Mouse (Mus musculus) limb, embryonic 12.5 days (tissue): ENCODE results near the gene Gm21985. TPM values are rescaled to one million over a fixed set of nuclear protein-coding genes. Genes with fewer than 3 reads are reported as not detected.
"Not testable (repeated sequence)": the region's sequence is repeated elsewhere in the genome, so short reads cannot be mapped to it uniquely, and the experiment has no call there.

Experiments used
- ATAC-seq: fragments of 200-750 bp; cut with Nextera tagmentation; 2 replicates; pipeline ENCODE4 v1.8.0; 2017; ENCODE audit warnings: low read depth, moderate TSS enrichment; ENCODE audit not compliant: insufficient number of reproducible peaks, insufficient read depth, low FRiP score, low TSS enrichment
- H3K27ac ChIP-seq: fragments of 300-500 bp; sonication (generic); 2 replicates; pipeline ENCODE4 v1.5.1; 2016; ENCODE audit warnings: mild to moderate bottlenecking, moderate library complexity
- H3K27me3 ChIP-seq: fragments of 300-500 bp; sonication (generic); 2 replicates; pipeline ENCODE4 v1.6.1; 2016; ENCODE audit warnings: mild to moderate bottlenecking, moderate library complexity
- H3K36me3 ChIP-seq: fragments of 300-500 bp; sonication (generic); 2 replicates; pipeline ENCODE4 v1.6.1; 2016; ENCODE audit warnings: mild to moderate bottlenecking, moderate library complexity
- H3K4me1 ChIP-seq: fragments of 300-500 bp; sonication (generic); replicated peaks from 2 replicates; pipeline ENCODE4 v1.6.1; 2016
- H3K4me2 ChIP-seq: fragments of 300-500 bp; sonication (generic); 2 replicates; pipeline ENCODE4 v1.6.1; 2016; ENCODE audit warnings: mild to moderate bottlenecking, moderate library complexity
- H3K4me3 ChIP-seq: fragments of 300-500 bp; sonication (generic); replicated peaks from 2 replicates; pipeline ENCODE4 v1.5.1; 2016; ENCODE audit warnings: mild to moderate bottlenecking
- H3K9ac ChIP-seq: fragments of 300-500 bp; sonication (generic); replicated peaks from 2 replicates; pipeline ENCODE4 v1.6.1; 2016; ENCODE audit warnings: mild to moderate bottlenecking, moderate library complexity
- H3K9me3 ChIP-seq: fragments of 300-500 bp; sonication (generic); 2 replicates; pipeline ENCODE4 v1.6.1; 2016; ENCODE audit warnings: mild to moderate bottlenecking, moderate library complexity
- WGBS: fragments of 180-500 bp; shearing (Covaris S2); methylation state at CpG from one replicate; pipeline ENCODE4 v1.1.7; 2016; 5-methylcytosine and 5-hydroxymethylcytosine counted together
- polyA plus RNA-seq: library from polyadenylated mRNA; unstranded; fragments of >200 nt; fragmentation: Nextera tagmentation; extraction: Ambion mirVana; gene quantifications from 2 replicates; pipeline ENCODE4 v1.2.1, GENCODE M21; 2016

The Gm21985 gene
- polyA plus RNA-seq, 1 experiment from 2014 or later: not detected

- Histone ChIP-seq H3K9me3 (no peaks in the 10 kb centered on the region), H3K4me2 (no peak overlapping the region), H3K4me3 (no peak overlapping the region), H3K27ac (no peak overlapping the region), H3K4me1 (peaks cover 5% of the 10 kb centered on the region), H3K9ac (no peak overlapping the region), H3K27me3 (no peaks in the 10 kb centered on the region), H3K36me3 (0 out of 2 replicates have a peak, but pooled peaks cover 3% of the 10 kb centered on the region)
- no peak for ATAC-seq
These were observed 127.8 kb downstream of the Gm21985 start for GRCm38 (mm10) chr2:112393958-112394357.

DNA sequence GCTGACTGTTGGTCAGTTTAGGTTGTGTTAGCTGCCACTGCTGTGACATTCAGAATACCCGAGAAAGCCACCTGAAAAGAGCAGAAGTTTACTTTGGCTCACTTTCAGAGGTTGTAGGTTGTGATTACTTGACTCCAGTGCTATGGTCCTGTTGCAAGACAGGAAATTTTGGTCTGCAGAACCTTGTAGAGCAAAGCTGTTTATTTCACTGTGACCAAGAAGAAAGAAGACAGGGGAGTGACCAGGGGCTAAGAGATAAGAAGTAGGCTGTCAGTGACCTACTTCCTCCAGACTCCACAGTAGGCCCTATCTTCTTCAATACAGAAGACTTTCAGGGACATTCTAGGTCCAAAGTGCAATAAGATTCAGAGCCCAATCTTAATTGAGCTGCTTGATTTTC, 130.5 kb downstream of the Gm21985 start:
- H3K4me2 ChIP-seq: no peak overlapping the region
- WGBS: 74% methylated on average over 1 of the region's 1 CpGs
- no peak for ATAC-seq
- H3K4me3 ChIP-seq: no peak overlapping the region
- no peak overlapping the region for H3K27ac ChIP-seq
- H3K9me3 ChIP-seq: no peaks in the 10 kb centered on the region
- no peaks in the 10 kb centered on the region for H3K27me3 ChIP-seq
- H3K4me1 ChIP-seq: no peaks in the 10 kb centered on the region
- H3K36me3 ChIP-seq: no peaks in the 10 kb centered on the region
- no peak overlapping the region for H3K9ac ChIP-seq

DNA sequence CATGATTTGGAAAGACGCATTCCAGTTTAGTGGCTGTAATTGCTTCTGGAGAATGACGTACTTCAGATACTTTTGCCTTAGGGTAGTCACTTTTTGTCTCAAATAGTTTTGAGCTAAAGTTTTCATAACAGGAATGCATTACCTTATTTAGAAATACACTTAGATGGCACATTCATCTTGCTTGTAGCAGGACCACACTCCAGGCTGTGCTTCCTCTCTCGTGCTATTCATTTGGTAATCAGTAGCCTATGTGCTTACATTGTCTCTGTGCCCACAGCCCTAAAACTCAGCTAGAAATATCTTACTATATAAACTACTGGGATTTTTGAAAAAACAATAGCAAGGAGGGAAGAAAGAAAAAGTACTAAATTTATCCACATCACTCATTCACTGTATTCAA, 140.9 kb downstream of the Gm21985 start:
- H3K9me3 ChIP-seq: no peaks in the 10 kb centered on the region
- no peak overlapping the region for H3K9ac ChIP-seq
- H3K4me2 ChIP-seq: no peak overlapping the region
- H3K27me3 ChIP-seq: no peaks in the 10 kb centered on the region
- H3K4me3 ChIP-seq: no peak overlapping the region
- no peaks in the 10 kb centered on the region for H3K4me1 ChIP-seq
- H3K36me3 ChIP-seq: peaks cover 37% of the 10 kb centered on the region
- H3K27ac ChIP-seq: no peak overlapping the region
- WGBS: 90% methylated on average over 3 of the region's 3 CpGs
- no peak for ATAC-seq

- ATAC-seq: no peak
- WGBS: 83% methylated on average over 3 of the region's 3 CpGs
These were observed 159.2 kb downstream of the Gm21985 start for GRCm38 (mm10) chr2:112425308-112425707.

GRCm38 (mm10) chr2:112428534-112428933, 162.4 kb downstream of the Gm21985 start:
- 92% methylated on average over 3 of the region's 3 CpGs for WGBS
- ATAC-seq: not testable (repeated sequence)

More at GRCm38 (mm10) chr2:112425308-112425707, 159.2 kb downstream of the Gm21985 start:
- H3K9ac ChIP-seq: no peak overlapping the region
- no peaks in the 10 kb centered on the region for H3K9me3 ChIP-seq
- no peak overlapping the region for H3K4me2 ChIP-seq
- no peaks in the 10 kb centered on the region for H3K4me1 ChIP-seq
- no peak overlapping the region for H3K4me3 ChIP-seq
- no peaks in the 10 kb centered on the region for H3K27me3 ChIP-seq
- H3K36me3 ChIP-seq: no peaks in the 10 kb centered on the region
- no peak overlapping the region for H3K27ac ChIP-seq

GRCm38 (mm10) chr2:112429665-112430064, 163.6 kb downstream of the Gm21985 start:
- Histone ChIP-seq H3K9me3 (no peaks in the 10 kb centered on the region), H3K36me3 (no peaks in the 10 kb centered on the region), H3K4me1 (no peaks in the 10 kb centered on the region), H3K4me3 (no peak overlapping the region), H3K27ac (no peak overlapping the region), H3K27me3 (no peaks in the 10 kb centered on the region), H3K9ac (no peak overlapping the region), H3K4me2 (no peak overlapping the region)
- no peak for ATAC-seq
- 92% methylated on average over 4 of the region's 4 CpGs for WGBS

More at GRCm38 (mm10) chr2:112428534-112428933, 162.4 kb downstream of the Gm21985 start:
- not testable (repeated sequence) for H3K27me3 ChIP-seq, H3K27ac ChIP-seq, H3K4me1 ChIP-seq, H3K4me3 ChIP-seq, H3K9me3 ChIP-seq, H3K9ac ChIP-seq, H3K4me2 ChIP-seq, H3K36me3 ChIP-seq

GRCm38 (mm10) chr2:112430403-112430802, 164.3 kb downstream of the Gm21985 start:
- no peak for ATAC-seq
- Histone ChIP-seq H3K4me1 (no peaks in the 10 kb centered on the region), H3K9me3 (no peaks in the 10 kb centered on the region), H3K9ac (no peak overlapping the region), H3K36me3 (no peaks in the 10 kb centered on the region), H3K27ac (no peak overlapping the region), H3K27me3 (no peaks in the 10 kb centered on the region), H3K4me2 (no peak overlapping the region), H3K4me3 (no peak overlapping the region)
- 66% methylated on average over 5 of the region's 5 CpGs for WGBS

DNA sequence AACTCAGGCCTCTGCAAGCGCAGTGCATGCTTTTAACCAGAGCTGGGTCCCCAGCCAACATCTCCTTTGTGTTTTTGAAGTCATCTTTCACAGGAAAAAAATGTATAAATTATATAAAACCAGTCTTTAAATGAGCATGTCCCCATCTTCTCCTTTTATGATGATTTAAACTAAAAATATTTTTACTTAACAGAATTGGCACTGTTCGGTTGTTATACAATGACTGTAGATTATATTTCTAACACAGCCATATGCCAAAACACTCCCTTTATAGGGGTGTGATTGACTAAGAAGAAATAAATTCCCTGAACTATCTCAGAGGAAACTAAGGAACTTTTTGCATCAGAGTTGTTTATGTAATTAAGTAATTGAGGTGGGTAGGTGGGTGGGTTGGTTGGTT, 166.4 kb downstream of the Gm21985 start:
- Histone ChIP-seq H3K27me3 (no peaks in the 10 kb centered on the region), H3K36me3 (no peaks in the 10 kb centered on the region), H3K4me2 (no peak overlapping the region), H3K4me1 (no peaks in the 10 kb centered on the region), H3K4me3 (no peak overlapping the region), H3K27ac (no peak overlapping the region), H3K9ac (no peak overlapping the region), H3K9me3 (no peaks in the 10 kb centered on the region)
- WGBS: 90% methylated on average over 2 of the region's 2 CpGs
- ATAC-seq: no peak

- no peak overlapping the region for H3K4me2 ChIP-seq
- no peaks in the 10 kb centered on the region for H3K36me3 ChIP-seq
- H3K9ac ChIP-seq: no peak overlapping the region
- ATAC-seq: no peak
- no peak overlapping the region for H3K27ac ChIP-seq
- no peak overlapping the region for H3K4me3 ChIP-seq
- no peaks in the 10 kb centered on the region for H3K9me3 ChIP-seq
- WGBS: 81% methylated on average over 2 of the region's 2 CpGs
- H3K4me1 ChIP-seq: no peaks in the 10 kb centered on the region
- no peaks in the 10 kb centered on the region for H3K27me3 ChIP-seq
These were observed 167.2 kb downstream of the Gm21985 start for GRCm38 (mm10) chr2:112433359-112433758.

DNA sequence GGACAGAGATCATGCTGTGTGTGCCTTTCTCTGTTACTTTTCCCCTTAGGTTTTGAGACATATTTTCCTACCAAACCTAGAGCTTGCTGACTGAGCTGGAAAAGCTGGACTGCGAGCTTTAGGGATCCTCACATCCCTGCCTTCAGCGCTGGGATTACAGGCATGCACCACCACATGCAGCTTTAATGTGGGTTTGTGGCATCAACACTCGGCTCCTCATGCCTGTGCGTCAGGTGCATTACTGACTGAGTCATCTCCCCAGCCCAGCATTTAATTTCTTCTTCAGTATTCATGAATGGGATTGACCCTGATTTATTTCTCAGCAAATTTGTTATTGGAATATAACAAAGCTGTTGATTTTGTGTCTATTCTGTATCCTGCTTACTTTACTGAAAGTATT, 170.2 kb downstream of the Gm21985 start:
- Histone ChIP-seq H3K4me3 (no peak overlapping the region), H3K27me3 (no peaks in the 10 kb centered on the region), H3K36me3 (no peaks in the 10 kb centered on the region), H3K4me1 (no peaks in the 10 kb centered on the region), H3K27ac (no peak overlapping the region), H3K9ac (no peak overlapping the region), H3K4me2 (no peak overlapping the region), H3K9me3 (no peaks in the 10 kb centered on the region)
- 79% methylated on average over 4 of the region's 4 CpGs for WGBS
- no peak for ATAC-seq

DNA sequence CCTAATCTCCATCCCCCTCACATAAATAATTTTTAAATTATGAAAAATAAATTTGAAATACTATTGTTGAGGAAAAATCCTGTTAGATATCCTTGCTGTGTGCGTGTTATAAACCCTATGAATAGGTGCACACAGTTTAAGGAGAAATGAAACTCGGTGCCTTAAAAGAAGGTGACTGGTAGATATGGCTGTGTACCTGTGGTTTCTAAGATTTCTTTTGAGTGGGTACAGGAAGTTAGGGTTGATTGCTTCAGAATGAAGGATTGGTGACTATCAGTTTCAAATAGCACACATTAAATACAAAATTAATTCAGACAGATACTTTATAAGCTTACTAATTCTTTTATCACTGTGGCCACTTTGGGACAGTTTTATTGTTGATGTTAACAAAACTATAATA, 171.5 kb downstream of the Gm21985 start:
- no peaks in the 10 kb centered on the region for H3K4me1 ChIP-seq
- no peak overlapping the region for H3K9ac ChIP-seq
- H3K27ac ChIP-seq: no peak overlapping the region
- no peaks in the 10 kb centered on the region for H3K36me3 ChIP-seq
- no peak overlapping the region for H3K4me3 ChIP-seq
- no peak for ATAC-seq
- WGBS: 90% methylated on average over 2 of the region's 2 CpGs
- H3K4me2 ChIP-seq: no peak overlapping the region
- H3K27me3 ChIP-seq: no peaks in the 10 kb centered on the region
- H3K9me3 ChIP-seq: no peaks in the 10 kb centered on the region

- 71% methylated on average over 2 of the region's 2 CpGs for WGBS
- Histone ChIP-seq H3K36me3 (no peaks in the 10 kb centered on the region), H3K4me3 (no peak overlapping the region), H3K27me3 (no peaks in the 10 kb centered on the region), H3K9ac (no peak overlapping the region), H3K4me2 (no peak overlapping the region), H3K9me3 (no peaks in the 10 kb centered on the region), H3K4me1 (no peaks in the 10 kb centered on the region), H3K27ac (no peak overlapping the region)
- no peak for ATAC-seq
These were observed 177.4 kb downstream of the Gm21985 start for GRCm38 (mm10) chr2:112443491-112443890.
